Comparison of ENCODE assay signal across 8 mouse cellular contexts in genomic region chr2:37358633-37359540, GRCm38 (mm10). TPM values are rescaled to one million over a fixed set of nuclear protein-coding genes. Genes with fewer than 3 reads are reported as not detected.
DNase-seq lines count a peak whose midpoint lies in the region; ATAC-seq and TF ChIP-seq lines count a peak whose summit lies in the region.

Pdcl (minus strand) TSS chr2:37359332.

- ATAC-seq in cerebellum, adult (ENCODE audit: insufficient number of reproducible peaks, low FRiP score, low TSS enrichment): peak; percentile 97
- peak; percentile 98 for ATAC-seq in forebrain, embryonic 13.5 days
- ATAC-seq in liver, postnatal 0 days: peak; percentile 100
- peak; percentile 97 for ATAC-seq in neural tube, embryonic 14.5 days (ENCODE audit: low read depth)

- intact Hi-C loops in heart, postnatal 10 days (cut with DNase I): no loop called here

- peaks cover 34% of the 10 kb centered on the region for H3K36me3 ChIP-seq in ES-Bruce4 (ENCODE audit: control insufficient read depth, insufficient read depth, low read length, poor library complexity, severe bottlenecking)
- peaks cover 33% of the 10 kb centered on the region for H3K36me3 ChIP-seq in forebrain, embryonic 13.5 days (ENCODE audit: poor library complexity, severe bottlenecking)
- peaks cover 20% of the 10 kb centered on the region for H3K36me3 ChIP-seq in liver, postnatal 0 days (replicated peaks; ENCODE audit: insufficient read depth, low read length)
- peaks cover 12% of the 10 kb centered on the region for H3K36me3 ChIP-seq in neural tube, embryonic 14.5 days (ENCODE audit: control insufficient read depth, insufficient read depth, low read length)

- peak within 1 kb of the TSS; percentile 56 for H3K9ac ChIP-seq in ES-Bruce4 (ENCODE audit: low read depth, poor library complexity, severe bottlenecking)
- H3K9ac ChIP-seq in forebrain, embryonic 13.5 days: peak within 1 kb of the TSS; percentile 78
- peak within 1 kb of the TSS; percentile 91 for H3K9ac ChIP-seq in liver, postnatal 0 days (replicated peaks)
- H3K9ac ChIP-seq in neural tube, embryonic 14.5 days (replicated peaks; ENCODE audit: low read depth, low read length): peak within 1 kb of the TSS; percentile 63

- TF ChIP-seq CTCF in ES-Bruce4 (IDR thresholded peaks at IDR 0.05; ENCODE audit: low read depth, low read length): no peak
- no peak for TF ChIP-seq CTCF in liver, postnatal 0 days (IDR thresholded peaks at IDR 0.05; ENCODE audit: low read depth)

- WGBS in forebrain, embryonic 13.5 days: under 1% methylated on average over 42 of the region's 42 CpGs
- WGBS in large intestine, adult 2 months: under 1% methylated on average over 41 of the region's 42 CpGs
- under 1% methylated on average over 42 of the region's 42 CpGs for WGBS in liver, postnatal 0 days (ENCODE audit: insufficient replicate concordance)
- WGBS in neural tube, embryonic 14.5 days: 0% methylated on average over 42 of the region's 42 CpGs

- no peak for TF ChIP-seq EP300 in ES-Bruce4 (IDR thresholded peaks at IDR 0.05; ENCODE audit: insufficient read depth, low read depth, low read length)
- TF ChIP-seq EP300 in liver, postnatal 0 days (IDR thresholded peaks at IDR 0.05; ENCODE audit: low read depth): peak; percentile 74; the same call in 1 of the 2 replicates

- H3K4me3 ChIP-seq in ES-Bruce4 (ENCODE audit: low read depth, low read length): peak within 1 kb of the TSS; percentile 82
- peak within 1 kb of the TSS; percentile 72 for H3K4me3 ChIP-seq in forebrain, embryonic 13.5 days
- peak within 1 kb of the TSS; percentile 93 for H3K4me3 ChIP-seq in liver, postnatal 0 days (ENCODE audit: low read depth, low read length)
- peak within 1 kb of the TSS; percentile 73 for H3K4me3 ChIP-seq in neural tube, embryonic 14.5 days (ENCODE audit: low read depth, low read length)

- H3K9me3 ChIP-seq in ES-Bruce4 (replicated peaks; ENCODE audit: control insufficient read depth, insufficient read depth, low read length, poor library complexity, severe bottlenecking): peaks cover 8% of the 10 kb centered on the region
- H3K9me3 ChIP-seq in forebrain, embryonic 13.5 days (replicated peaks): no peaks in the 10 kb centered on the region
- no peaks in the 10 kb centered on the region for H3K9me3 ChIP-seq in liver, postnatal 0 days (ENCODE audit: low read length)
- H3K9me3 ChIP-seq in neural tube, embryonic 14.5 days (ENCODE audit: control insufficient read depth, low read length): no peaks in the 10 kb centered on the region

- no peaks in the 10 kb centered on the region for H3K4me1 ChIP-seq in ES-Bruce4 (ENCODE audit: control insufficient read depth, insufficient read depth, low read length)
- H3K4me1 ChIP-seq in forebrain, embryonic 13.5 days: peaks cover 14% of the 10 kb centered on the region
- 0 out of 2 replicates have a peak, but pooled peaks cover 3% of the 10 kb centered on the region for H3K4me1 ChIP-seq in liver, postnatal 0 days (ENCODE audit: insufficient read depth)
- H3K4me1 ChIP-seq in neural tube, embryonic 14.5 days (ENCODE audit: control insufficient read depth, insufficient read depth, low read length): peaks cover 4% of the 10 kb centered on the region; the same call in 1 of the 2 replicates

- DNase-seq in heart, postnatal 10 days: peak; percentile 93 to 94
- DNase-seq in large intestine, adult 2 months (ENCODE audit: low read depth, low spot score): peak; percentile 99
- DNase-seq in liver, postnatal 0 days: peak; percentile 94
- DNase-seq in testis, postnatal 10 days (ENCODE audit: low spot score): peak; percentile 94

- peak; percentile 67 for TF ChIP-seq POLR2A in ES-Bruce4 (IDR thresholded peaks at IDR 0.05; ENCODE audit: insufficient read depth, low read length)

- no peaks in the 10 kb centered on the region for H3K27me3 ChIP-seq in ES-Bruce4 (ENCODE audit: control insufficient read depth, insufficient read depth, low read length, poor library complexity, severe bottlenecking)
- no peaks in the 10 kb centered on the region for H3K27me3 ChIP-seq in forebrain, embryonic 13.5 days
- no peaks in the 10 kb centered on the region for H3K27me3 ChIP-seq in liver, postnatal 0 days (ENCODE audit: insufficient read depth, low read length)
- H3K27me3 ChIP-seq in neural tube, embryonic 14.5 days (ENCODE audit: control insufficient read depth, insufficient read depth, low read length): no peaks in the 10 kb centered on the region

- peak within 1 kb of the TSS; percentile 62 for H3K4me2 ChIP-seq in forebrain, embryonic 13.5 days
- H3K4me2 ChIP-seq in liver, postnatal 0 days (ENCODE audit: low read depth, low read length): peak within 1 kb of the TSS; percentile 82
- peak within 1 kb of the TSS; percentile 56 for H3K4me2 ChIP-seq in neural tube, embryonic 14.5 days (ENCODE audit: low read depth, low read length)

- peak within 1 kb of the TSS; percentile 88 for H3K27ac ChIP-seq in ES-Bruce4 (ENCODE audit: insufficient read depth, low read length)
- H3K27ac ChIP-seq in forebrain, embryonic 13.5 days: peak within 1 kb of the TSS; percentile 92
- peak within 1 kb of the TSS; percentile 100 for H3K27ac ChIP-seq in liver, postnatal 0 days (ENCODE audit: low read depth)
- H3K27ac ChIP-seq in neural tube, embryonic 14.5 days (ENCODE audit: low read depth, low read length): peak within 1 kb of the TSS; percentile 92

RNA-seq across cellular contexts. Expression of gene Pdcl, which starts in this region (rescaled TPM):
- polyA plus RNA-seq in ES-Bruce4 (2011; ENCODE audit: insufficient read depth, insufficient read length, low read depth, missing spikeins): 138 TPM in 2 replicates
- polyA plus RNA-seq in forebrain, embryonic 13.5 days (2015; fragmentation: Nextera tagmentation; extraction: Ambion mirVana): 74.2 and 77.9 TPM in 2 replicates
- 10 to 100 TPM; 29.1 to 33.5 TPM for total RNA-seq in heart, postnatal 10 days (2021)
- 8.3 and 9.8 TPM in 2 replicates for polyA plus RNA-seq in large intestine, adult 2 months (2012; rRNA removed)
- polyA plus RNA-seq in liver, postnatal 0 days (2015; fragmentation: Nextera tagmentation; extraction: Ambion mirVana): 12.7 and 13.7 TPM in 2 replicates
- 52.6 and 66.5 TPM in 2 replicates for polyA plus RNA-seq in neural tube, embryonic 14.5 days (2014; fragmentation: Nextera tagmentation; extraction: Ambion mirVana)

Comparison
In these comparisons a context has a peak if more than half of its experiments do, and no peak if none do; other contexts are left out.
1. Peak in every context shown above with its lines: DNase-seq, ATAC-seq, H3K4me3 ChIP-seq and H3K27ac ChIP-seq.